Mouse (Mus musculus): ENCODE measurements around the gene Tmem169.

GRCm38 (mm10) chr1:72338341-72338740 lies 54.2 kb downstream of the Tmem169 start:
- TF ChIP-seq POLR2A (IDR thresholded peaks at IDR 0.05; ENCODE audit: extremely low read depth, insufficient read depth, low read length) (no peak), CTCF (IDR thresholded peaks at IDR 0.05; ENCODE audit: extremely low read depth, insufficient read depth, low read length) (no peak)
